Mouse (Mus musculus): Measurements from ENCODE around the gene Klk9.
A peak's percentile ranks its signal among the peaks of the same experiment; 100 is the strongest.

Gene Klk9

DNA sequence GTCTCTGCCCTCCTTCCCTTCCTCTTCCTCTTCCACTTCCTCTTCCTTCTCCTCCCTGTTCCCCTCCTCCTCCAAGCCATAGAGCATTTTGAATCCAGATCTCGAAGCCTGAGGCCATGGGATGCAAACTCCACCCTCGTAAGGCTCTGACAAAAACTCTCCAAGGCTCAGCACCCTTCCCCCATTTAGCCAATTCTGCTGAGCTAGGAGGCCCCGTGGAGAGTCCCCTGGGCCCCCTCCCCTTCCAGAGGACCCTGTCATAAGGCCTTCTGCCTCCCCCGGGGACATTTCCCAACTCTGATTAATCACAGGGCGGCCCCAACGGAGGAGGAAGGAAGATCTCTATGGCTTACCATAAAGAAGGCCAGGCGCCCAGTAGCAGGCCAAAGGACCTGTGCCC lies at the start of gene Klk9:
Gene Klk9, plus strand, starts transcription at position 301 of the 400 bp plus-strand sequence.
- DNase-seq, result no peak

DNA sequence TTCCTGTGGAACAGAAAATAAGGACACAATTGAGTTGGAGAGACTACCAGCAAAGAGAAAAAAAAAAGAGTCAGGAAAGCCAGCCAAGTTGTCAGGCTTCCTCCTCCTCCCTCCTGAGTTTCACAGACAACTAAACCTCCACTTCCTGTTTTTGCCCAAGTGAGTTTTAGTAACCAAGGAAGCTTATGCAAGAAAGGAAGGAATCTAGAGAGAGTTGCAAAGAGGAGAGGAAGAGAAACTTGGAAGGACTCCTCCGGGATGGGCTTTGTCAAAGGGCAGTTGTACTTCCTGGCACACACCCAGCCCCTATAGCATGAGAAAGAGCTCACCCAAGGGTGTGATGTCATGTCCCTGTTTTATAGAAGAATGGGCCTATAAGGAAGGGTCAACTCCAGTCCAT lies 43.9 kb upstream of the Klk9 start:
- no peak for DNase-seq

DNA sequence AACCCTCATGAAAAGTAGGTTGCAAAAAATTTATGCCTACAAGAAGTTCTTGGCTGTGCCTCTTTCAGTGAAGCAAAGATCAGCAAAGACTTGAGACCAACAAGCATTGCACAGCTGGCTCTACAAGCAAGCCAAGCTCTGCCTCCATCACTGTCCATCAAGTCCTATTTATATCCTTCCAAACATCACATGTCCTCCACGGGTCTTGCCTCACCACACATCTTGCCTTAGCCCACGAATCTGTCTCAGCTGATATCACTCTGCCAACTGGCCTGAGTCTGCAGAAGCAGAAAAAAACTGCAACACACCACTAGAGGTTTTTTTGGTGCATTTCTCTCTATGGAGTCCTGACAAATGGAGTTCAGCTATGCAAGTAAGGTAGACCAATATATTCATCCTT lies 38.9 kb upstream of the Klk9 start:
- DNase-seq, result no peak

DNA sequence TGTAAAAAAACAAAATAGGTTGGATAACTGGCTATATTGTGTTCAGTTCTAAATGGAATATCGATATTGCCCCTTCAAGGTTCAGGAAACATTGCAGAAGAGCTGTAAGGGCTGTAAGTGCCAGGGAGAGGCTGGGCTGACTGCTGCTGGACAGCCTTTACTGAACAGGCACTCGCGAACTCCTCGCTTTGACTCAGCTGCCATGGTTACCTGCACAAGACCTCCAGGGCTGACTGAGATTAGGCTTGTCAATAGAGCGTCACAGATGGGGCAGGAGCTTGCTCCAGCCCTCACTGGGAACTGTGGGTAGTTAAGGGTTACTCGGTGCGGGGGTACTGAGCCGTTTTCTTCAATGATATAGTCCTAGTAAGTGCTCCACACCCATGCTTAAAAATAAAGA lies 25.2 kb upstream of the Klk9 start:
- no peak for DNase-seq

DNA sequence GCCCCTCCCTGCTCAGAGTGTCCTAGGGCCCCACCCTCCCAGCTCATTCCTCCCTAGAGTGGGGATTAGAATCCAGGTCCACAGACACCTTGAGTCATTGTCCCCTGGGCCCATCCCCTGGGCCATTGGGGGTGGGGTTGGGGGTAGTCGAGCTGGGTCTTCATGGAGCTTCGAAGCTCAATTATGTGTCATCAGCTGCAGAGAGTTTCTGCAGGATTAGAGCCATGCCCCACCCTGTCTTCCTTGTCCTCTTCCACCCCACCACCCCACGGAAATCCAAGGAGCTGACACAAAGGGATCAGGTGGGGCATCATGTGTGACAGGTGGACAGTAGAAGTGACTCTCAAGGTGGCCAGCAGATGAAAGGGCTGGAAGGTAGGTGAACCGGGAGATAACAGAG lies 23.1 kb upstream of the Klk9 start, which contains the start of gene Klk12:
Gene Klk12, plus strand, starts transcription at position 301 of the 400 bp plus-strand sequence.
- DNase-seq, result no peak

DNA sequence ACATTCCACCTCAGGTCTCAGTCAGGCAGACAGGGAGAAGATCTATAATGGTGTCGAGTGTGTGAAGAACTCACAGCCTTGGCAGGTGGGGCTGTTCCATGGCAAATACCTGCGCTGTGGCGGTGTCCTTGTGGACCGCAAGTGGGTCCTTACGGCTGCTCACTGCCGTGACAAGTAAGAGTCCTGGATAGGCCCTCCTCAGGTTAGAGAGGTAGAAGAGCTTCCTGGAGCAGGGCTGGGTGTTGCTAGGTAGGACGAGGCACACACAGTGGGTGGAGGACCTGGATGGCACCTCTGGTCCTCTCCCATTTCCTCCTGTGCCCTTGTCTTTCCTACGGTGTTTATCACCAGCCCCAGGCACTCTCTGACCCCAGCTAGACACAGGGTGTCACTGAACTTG lies 22.1 kb upstream of the Klk9 start:
- DNase-seq, result no peak

DNA sequence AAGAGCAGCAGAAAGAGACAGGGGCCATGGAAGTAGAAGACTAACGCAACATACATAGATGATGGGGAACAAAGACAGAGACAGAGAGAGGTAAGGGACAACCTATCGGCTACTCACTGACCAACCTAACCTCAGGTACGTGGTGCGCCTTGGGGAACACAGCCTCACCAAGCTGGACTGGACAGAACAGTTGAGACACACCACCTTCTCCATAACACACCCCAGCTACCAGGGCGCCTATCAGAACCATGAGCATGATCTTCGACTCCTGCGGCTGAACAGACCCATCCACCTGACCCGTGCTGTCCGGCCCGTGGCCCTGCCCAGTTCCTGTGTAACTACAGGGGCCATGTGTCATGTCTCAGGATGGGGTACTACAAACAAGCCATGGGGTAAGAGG lies 21.0 kb upstream of the Klk9 start:
- DNase-seq, result no peak

DNA sequence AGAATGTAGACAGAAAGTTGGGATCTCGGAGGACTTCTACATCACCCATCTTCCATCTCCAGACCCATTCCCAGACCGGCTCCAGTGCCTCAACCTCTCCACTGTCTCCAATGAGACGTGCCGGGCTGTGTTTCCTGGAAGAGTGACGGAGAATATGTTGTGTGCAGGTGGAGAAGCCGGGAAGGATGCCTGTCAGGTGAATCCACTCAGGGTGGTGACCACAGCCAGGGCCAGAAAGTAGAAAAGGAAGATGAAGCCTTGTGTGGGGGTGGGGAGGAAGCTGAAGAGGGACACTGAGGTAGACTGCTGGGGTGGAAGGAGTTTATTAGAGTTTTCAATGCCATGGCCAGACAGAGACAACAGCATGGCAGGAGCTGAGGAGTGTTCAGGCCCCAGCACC lies 19.8 kb upstream of the Klk9 start:
- no peak for DNase-seq

DNA sequence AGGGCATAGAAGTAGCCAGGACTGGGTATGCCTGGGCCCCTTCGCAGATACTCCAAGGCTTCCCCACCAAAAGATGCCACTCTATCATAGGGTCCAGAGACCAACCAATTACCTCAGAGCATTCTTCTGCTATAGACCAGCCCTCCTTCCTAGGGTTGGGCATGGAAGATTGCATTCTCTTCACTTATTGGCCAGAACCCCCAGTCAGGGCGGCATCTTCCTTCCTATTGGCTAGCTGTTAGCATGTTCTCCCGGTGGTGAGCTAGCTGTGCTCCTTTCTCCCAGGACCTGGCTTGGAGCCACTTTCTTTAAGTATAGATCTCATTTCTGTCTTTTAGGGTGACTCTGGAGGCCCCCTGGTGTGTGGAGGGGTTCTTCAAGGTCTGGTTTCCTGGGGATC lies 18.8 kb upstream of the Klk9 start:
- DNase-seq, result no peak

DNA sequence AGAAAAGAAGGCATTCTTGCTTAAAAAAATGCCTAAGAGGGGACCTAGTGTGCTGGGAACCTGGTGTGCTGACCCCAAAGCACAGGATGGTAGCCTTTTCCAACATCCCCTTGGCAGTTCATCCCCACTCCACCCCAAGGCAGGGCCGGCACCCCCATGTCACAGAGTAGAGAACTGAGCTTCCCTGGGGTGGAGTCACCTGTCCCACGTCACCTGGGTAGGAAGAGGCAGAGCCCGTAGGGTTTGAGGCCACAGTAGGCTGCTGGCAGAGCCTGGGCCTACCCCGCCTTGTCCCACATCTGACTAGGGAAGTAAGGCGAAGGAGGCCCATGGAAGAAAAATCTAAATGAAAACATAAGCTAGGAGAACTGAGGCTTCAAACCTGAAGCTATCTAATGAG lies 17.3 kb upstream of the Klk9 start, which contains the start of gene Klk11:
Gene Klk11, plus strand, starts transcription at position 241 of the 400 bp plus-strand sequence.
- DNase-seq, result no peak

DNA sequence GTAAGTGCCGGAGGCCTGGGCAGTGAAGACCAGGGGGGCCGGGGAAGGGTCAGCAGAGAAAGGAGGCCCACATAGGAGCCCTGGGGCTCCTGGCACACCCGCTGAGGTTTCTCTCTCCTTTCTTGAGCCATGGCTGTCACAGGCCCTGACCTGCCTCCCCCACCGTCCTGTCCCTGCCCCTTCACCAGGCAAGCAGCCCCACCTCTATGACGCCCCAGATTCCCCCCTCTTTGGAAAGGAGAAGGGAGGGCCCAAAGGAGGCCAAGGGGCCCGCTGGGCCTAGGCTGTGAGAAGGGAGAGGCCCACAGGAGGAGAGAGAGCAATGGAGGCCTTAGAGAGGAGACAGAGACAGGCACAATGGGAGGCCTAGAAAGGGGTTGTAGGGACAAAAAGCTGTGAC lies 16.9 kb upstream of the Klk9 start:
- no peak for DNase-seq

DNA sequence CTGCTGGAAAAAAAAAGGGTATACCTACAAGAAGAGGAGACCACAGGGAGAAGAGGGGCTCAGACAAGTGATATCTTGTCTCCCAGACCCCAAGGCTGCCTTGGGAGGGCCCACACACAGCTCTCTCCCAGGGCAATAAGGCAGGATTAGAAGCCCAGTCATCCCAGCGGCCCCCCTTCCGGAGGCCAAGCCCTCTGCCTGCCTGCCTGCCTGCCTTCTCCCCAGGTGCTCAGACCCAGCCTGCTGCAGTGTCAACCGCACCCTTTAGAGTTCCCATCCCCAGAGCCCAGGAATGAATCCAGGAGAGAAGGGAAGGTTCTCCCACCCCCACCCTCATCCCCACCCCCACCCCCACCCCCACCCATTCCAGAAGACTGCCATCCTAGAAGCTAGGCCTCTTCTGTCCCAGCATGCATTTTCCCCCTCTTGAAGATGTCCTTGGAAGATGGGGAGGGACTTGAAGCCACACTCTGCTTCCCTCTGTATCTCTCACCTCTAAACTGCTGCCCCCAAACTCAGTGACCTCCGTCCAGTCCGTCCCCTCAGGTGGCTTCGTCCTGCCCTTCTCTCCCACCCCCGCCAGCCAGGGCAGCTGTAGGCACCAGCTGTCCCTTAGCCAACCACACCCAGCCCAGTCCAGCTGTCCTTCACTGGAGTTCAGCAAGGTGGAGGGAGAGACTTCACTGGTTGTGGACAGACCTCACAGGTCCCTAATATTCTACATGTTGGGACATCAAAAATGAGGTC lies 16.2 kb upstream of the Klk9 start:
- no peak for DNase-seq

DNA sequence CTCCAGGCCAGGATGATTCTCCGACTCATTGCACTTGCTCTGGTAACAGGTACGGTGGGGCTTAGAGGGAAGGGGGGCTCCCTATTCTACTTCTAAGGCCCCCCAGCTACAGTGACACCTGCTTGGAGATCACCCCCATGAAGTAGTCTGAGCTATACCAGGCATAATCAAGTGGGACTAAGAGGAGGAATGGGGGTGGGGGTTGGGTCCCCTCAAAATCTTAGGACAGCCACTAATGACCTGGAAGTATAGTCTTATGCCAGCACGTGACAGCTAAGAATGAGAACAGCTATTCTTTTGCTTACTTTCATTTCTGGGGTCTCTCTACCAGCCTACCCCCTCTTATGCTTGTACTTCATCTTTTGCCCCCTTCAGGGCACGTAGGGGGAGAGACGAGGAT lies 15.2 kb upstream of the Klk9 start:
- DNase-seq, result no peak

DNA sequence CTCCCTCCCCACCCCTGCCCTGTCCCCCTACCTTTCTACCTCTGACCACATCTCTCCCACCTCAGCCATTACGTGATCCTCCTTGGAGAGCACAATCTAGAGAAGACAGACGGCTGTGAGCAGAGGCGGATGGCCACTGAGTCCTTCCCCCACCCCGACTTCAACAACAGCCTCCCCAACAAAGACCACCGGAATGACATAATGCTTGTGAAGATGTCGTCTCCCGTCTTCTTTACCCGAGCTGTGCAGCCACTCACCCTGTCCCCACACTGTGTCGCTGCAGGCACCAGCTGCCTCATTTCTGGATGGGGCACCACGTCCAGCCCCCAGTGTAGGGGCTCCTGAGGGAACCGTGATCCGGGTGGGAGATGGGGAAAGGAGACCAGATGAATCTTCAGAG lies 14.3 kb upstream of the Klk9 start:
- no peak for DNase-seq

DNA sequence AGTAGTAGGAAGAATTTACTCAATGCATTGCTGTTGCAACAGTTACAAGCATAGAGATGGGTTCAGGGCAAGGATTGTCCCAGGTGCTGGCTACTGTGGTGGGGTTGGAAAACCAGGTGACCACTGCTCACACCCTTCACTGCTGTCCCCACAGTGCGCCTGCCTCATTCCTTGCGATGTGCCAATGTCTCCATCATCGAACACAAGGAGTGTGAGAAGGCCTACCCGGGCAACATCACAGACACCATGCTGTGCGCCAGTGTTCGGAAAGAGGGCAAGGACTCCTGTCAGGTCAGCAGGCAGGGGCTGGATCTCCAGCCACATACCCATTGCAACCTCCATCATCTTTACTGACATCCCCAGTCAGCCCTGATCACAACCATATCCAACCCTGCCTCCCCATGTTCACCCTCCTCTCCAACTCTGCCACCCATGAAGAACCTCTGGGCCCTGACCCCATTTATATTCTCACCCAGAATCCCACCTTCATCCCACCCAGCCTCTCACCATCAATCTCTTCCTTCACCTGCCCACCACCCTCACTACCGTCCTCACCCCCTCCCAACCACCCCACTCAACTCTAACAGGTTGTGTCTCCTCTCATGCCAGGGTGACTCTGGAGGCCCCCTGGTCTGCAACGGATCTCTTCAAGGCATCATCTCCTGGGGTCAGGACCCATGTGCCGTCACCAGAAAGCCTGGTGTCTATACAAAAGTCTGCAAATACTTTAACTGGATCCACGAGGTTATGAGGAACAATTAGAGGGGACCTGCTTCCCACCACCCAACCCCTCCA lies 13.3 kb upstream of the Klk9 start:
- DNase-seq, result no peak

DNA sequence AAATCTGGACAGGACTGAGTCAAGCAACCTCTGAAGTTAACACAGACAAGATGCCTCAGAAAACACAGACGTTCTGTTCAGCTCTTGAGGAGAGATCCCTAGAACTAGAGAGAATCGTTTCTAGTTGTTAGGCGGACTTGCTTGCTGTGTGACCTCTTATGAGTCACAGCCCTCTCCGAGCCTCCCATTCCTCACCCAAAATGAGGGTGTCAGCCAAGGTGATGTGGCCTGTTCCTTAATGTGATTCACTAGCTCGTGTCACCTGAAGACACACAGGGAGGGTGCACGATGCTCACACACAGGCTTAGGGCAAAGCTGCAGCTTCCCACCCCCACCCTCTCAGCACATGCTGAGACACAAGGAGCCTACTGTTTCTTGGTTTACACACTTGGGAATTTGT lies 11.4 kb upstream of the Klk9 start:
- DNase-seq, result no peak

DNA sequence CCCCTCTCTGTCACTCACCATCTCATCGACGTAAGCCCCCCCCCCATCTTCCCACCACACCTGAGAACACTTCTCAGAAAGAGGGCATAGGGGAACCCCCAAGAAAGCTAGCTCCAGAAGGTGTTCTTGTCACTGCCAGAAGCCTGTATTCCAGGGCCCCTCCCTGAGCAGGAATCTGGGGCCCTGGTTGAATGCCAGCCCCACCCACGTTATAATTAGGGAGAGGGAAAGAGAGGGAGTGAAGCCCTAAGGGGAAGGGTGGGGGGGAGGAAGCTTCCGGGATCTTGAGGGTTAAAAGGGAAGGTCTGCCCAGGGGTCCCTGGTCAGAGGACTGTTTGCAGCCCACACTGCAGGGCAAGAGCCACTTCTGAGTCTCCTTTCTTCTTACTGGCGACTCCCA lies 10.9 kb upstream of the Klk9 start, which contains the start of gene Klk10:
Gene Klk10, plus strand, starts transcription at position 290 of the 400 bp plus-strand sequence.
- no peak for DNase-seq

DNA sequence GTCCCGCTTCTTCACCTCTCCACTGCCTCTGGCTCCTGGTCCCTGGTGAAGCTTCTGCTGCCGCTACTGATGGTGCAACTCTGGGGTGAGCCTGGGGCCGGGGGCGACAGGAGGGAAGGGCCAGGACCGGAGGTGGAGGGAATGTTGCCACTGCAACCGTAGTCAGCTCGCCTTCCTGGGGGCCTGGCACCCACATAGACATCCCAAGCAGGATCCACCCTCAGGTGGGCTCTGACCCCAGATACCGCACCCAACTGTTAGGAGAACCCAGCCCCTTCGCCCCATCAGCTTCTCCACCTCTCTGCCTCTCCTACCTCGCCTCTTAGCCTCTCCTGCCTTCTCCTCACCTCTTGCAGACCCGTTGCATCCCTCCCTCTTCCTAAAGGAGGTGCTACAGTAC lies 10.2 kb upstream of the Klk9 start:
- DNase-seq, result no peak

DNA sequence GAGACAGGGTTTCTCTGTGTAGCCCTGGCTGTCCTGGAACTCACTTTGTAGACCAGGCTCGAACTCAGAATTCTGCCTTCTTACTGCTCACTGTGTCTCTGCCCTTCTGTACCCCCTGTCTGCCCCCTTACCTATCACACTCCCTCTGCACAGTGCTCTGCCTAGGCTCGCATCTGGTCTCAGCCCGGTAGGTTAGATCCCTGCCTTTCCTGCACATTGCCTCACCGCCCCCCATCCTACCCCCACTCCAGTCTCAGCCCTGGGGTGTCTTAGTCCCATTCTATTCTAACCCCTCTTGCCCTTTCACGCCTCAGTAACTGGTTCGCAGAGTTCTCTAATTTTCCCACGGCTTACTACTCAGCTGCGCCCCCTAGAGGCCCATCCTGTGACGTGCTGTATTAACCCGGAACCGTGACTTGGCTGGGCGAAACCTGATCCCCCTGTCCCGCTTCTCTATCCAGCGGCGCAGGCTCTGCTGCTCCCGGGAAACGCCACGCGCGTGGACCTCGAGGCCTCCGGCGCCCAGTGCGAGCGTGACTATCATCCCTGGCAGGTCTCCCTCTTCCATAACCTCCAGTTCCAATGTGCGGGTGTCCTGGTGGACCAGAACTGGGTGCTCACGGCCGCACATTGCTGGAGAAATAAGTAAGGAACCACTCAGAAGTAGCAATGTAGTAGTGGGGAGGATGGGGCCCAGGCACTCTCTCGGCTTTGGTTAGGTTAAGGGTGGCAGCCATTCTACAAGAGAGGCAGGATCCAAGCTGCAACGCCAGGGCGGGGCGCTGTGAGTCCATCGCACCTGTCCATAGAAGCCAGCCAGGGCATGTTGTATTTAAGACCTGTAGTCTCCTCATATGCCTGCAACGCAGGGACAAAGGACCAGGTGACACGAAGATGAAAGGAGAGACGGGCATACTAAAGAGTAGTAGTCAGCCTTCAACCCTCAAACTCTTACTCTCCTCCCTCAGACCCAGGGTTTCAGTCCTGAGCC lies 9.1 kb upstream of the Klk9 start:
- DNase-seq, result peak; percentile 41

DNA sequence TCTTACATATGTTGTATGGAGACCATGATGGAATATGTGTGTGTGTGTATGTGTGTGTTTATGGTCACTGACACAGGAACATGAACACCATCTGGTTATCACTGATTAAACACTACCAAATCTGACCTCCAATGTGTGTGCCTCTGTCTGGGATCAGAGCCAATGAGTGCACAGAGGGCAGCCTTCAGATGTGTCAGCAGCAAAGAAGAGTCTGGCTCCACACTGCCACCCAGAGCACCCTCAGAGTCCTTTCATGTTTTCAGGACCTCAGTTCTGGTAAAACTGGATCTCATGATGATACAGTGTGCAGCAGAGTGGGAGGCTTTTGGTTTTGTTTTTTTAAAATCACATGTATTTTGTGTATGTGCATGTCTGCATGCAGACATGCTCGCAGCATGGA lies 6.4 kb upstream of the Klk9 start:
- no peak for DNase-seq

DNA sequence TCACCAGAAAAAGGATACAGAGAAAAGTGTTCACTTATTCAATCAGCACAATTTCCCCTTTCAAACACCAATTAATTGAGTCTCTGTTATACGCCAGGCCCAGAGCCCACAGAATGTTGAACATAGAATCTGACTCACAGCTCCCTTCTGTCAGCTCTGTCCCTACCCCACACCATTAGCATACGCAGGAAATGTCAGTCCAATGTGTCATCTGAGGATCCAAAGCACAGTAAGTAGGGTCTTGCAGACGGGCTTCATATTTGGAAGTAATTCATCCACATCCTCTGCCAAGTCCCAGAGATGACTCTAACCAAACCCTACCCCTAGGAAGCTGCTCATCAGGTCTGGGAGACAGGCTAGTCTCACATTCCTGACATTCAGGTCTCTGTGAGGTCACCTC lies 3.6 kb upstream of the Klk9 start:
- DNase-seq, result no peak

DNA sequence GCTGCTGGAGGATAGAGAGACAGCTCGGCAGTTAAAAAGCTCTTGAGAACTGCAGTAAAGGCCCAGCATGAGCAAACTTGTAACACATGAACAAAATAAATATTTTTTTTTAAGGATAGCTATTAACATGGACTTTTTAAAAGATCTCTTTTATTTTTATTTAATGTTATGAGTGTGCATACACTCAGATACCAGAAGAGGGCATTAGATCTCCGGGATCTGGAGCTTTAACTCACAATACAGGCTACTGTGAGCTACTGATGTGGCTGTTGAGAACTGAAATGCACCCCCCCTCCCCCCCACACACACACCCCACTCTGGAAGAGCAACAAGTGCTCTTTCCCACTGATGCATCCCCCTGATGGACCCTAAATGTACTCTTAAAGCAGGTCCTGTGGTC lies 2.4 kb upstream of the Klk9 start:
- no peak for DNase-seq

DNA sequence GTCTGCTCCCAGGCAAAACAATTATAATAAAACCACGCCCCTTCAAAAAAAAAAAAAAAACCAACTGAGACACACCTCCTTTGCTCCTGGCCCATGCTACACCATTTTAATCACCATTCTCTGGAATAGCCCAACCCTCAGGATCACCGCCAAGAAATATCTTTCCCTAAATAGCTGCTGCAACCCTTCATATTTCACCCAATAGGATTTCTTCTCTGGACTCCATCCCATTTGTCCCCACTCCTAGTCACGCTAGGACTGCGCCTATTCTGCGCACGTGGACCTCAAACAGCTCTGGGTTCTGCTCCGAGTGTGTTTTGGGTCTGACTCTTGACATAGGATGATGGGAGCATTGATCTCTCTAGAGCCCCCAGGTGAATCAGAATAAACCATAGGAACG lies 4.7 kb downstream of the Klk9 start:
- DNase-seq, result no peak
